ENCODE assay signal across 9 mouse cellular contexts in the genomic region with DNA sequence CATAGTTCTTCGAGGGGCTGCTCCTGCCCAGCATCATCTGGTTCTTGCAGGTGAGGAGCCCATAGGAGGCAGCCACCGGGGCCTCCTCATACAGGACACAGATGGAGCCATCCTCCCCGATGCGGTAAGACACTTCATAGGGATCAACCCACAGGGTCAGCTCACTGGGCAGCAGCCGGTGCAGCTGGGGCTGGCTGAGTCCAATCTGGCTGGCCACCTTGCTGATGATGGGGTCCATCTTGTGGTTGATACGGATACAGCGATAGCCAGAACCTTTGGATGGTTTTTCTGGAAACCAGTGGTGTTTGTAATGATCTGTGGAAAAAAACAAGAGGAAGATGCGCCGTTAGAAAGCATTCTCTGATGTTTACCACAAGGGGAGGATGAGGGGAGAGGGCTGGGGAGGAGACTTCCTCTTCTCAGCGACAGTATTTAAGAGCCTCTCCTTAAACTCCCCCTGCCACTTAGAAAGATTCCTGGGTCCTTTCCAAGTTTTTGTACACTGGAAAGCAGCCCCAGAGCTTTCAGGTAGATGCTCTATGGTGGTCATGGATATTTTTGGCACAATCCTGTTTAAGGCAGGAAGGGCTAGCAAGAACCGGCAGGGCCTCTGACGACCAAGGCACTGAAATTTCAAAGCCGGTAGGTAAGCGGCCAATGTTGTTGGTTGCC. TPM values are rescaled to one million over a fixed set of nuclear protein-coding genes. Genes with fewer than 3 reads are reported as not detected.
DNase-seq lines count a peak whose midpoint lies in the region; ATAC-seq and TF ChIP-seq lines count a peak whose summit lies in the region.
"Had no signal": no experiment of that assay in that cellular context is flagged by ENCODE, and none has a peak within 500 bp of the region (broad histone marks: within the 10 kb centered on the region; RNA-seq: fewer than 3 reads in every experiment).

No protein-coding gene starts in this region.

- H3K9ac ChIP-seq in liver, embryonic 16.5 days (ENCODE audit: low read depth, low read length): peak overlapping the region; percentile 94

- peak; percentile 18; the same call in 1 of the 2 replicates for TF ChIP-seq CTCF in embryonic fibroblast, embryonic 13.5 days (IDR thresholded peaks at IDR 0.05; ENCODE audit: borderline replicate concordance, insufficient read depth, low read length)
- no peak for TF ChIP-seq CTCF in olfactory bulb, adult 2 months (IDR thresholded peaks at IDR 0.05; ENCODE audit: insufficient read depth, low read depth, low read length)

- peak; percentile 35 for TF ChIP-seq POLR2A in embryonic fibroblast, embryonic 13.5 days (IDR thresholded peaks at IDR 0.05; ENCODE audit: low read depth, low read length)
- TF ChIP-seq POLR2A in olfactory bulb, adult 2 months (IDR thresholded peaks at IDR 0.05; ENCODE audit: insufficient read depth, low read depth, low read length): no peak

- WGBS in liver, embryonic 16.5 days (ENCODE audit: insufficient replicate concordance): 14% methylated on average over 14 of the region's 14 CpGs
- WGBS in olfactory bulb, adult 2 months: 11% methylated on average over 14 of the region's 14 CpGs

- H3K4me3 ChIP-seq in embryonic fibroblast, embryonic 13.5 days (ENCODE audit: insufficient read depth, low read length): peak overlapping the region; percentile 98
- H3K4me3 ChIP-seq in liver, embryonic 16.5 days (ENCODE audit: low read depth, low read length): peak overlapping the region; percentile 83
- peak overlapping the region; percentile 88 for H3K4me3 ChIP-seq in olfactory bulb, adult 2 months (ENCODE audit: insufficient read depth, low read depth, low read length)

- DNase-seq in cerebellum, adult 11-12 months: peak; percentile 73
- DNase-seq in cerebellum, postnatal 4 days (ENCODE audit: low spot score in 2 of 2): no peak
- peak; percentile 84 for DNase-seq in MEL-GATA-1-ER (ENCODE audit: extremely low read depth, low read depth)
- DNase-seq in induced T-regulatory cell, adult 2 months (ENCODE audit: low read depth): peak; percentile 83
- no peak for DNase-seq in frontal cortex, postnatal 10 days (ENCODE audit: low spot score in 2 of 2)

- H3K9me3 ChIP-seq in liver, embryonic 16.5 days (replicated peaks; ENCODE audit: control insufficient read depth, low read length): no peaks in the 10 kb centered on the region

- peak overlapping the region; percentile 49; the same call in 1 of the 2 replicates for H3K27ac ChIP-seq in embryonic fibroblast, embryonic 13.5 days (ENCODE audit: insufficient read depth, low read length)
- peak overlapping the region; percentile 95 for H3K27ac ChIP-seq in liver, embryonic 16.5 days (ENCODE audit: low read length)
- peak overlapping the region; percentile 84 for H3K27ac ChIP-seq in olfactory bulb, adult 2 months (ENCODE audit: insufficient read depth, low read depth, low read length)

- peaks cover 29% of the 10 kb centered on the region for H3K36me3 ChIP-seq in liver, embryonic 16.5 days (ENCODE audit: control insufficient read depth, insufficient read depth)

- peaks cover 12% of the 10 kb centered on the region for H3K4me1 ChIP-seq in embryonic fibroblast, embryonic 13.5 days (ENCODE audit: control insufficient read depth, insufficient read depth, low read length)
- H3K4me1 ChIP-seq in liver, embryonic 16.5 days (ENCODE audit: control insufficient read depth, low read depth, low read length): peaks cover 74% of the 10 kb centered on the region
- H3K4me1 ChIP-seq in olfactory bulb, adult 2 months (ENCODE audit: control insufficient read depth, insufficient read depth, low read length): peaks cover 37% of the 10 kb centered on the region

- no peaks in the 10 kb centered on the region for H3K27me3 ChIP-seq in liver, embryonic 16.5 days (ENCODE audit: control insufficient read depth, insufficient read depth, low read depth, low read length)
- H3K27me3 ChIP-seq: Patski had no signal

- ATAC-seq in liver, embryonic 16.5 days (ENCODE audit: low read depth): no peak
- ATAC-seq: Patski had no signal

- peak overlapping the region; percentile 79 for H3K4me2 ChIP-seq in liver, embryonic 16.5 days (ENCODE audit: low read depth, low read length)

RNA-seq across cellular contexts. Expression of gene Btg2, which starts 1.4 kb away (rescaled TPM):
- polyA plus RNA-seq in embryonic fibroblast, embryonic 13.5 days (2011; ENCODE audit: insufficient read length, low read depth, missing spikeins): 96.4 and 125 TPM in 2 replicates
- polyA plus RNA-seq in liver, embryonic 16.5 days (2015; fragmentation: Nextera tagmentation; extraction: Ambion mirVana): 107 and 109 TPM in 2 replicates
- 111 and 168 TPM in 2 replicates for polyA plus RNA-seq in olfactory bulb, adult 2 months (2012; ENCODE audit: insufficient read depth, insufficient read length, low replicate concordance, missing spikeins)

RNA-seq across cellular contexts. Expression of gene Chit1, which starts 33.5 kb away (rescaled TPM):
- not detected in 2 replicates for polyA plus RNA-seq in embryonic fibroblast, embryonic 13.5 days (2011; ENCODE audit: insufficient read length, low read depth, missing spikeins)
- 0.19 and 0.20 TPM in 2 replicates for polyA plus RNA-seq in liver, embryonic 16.5 days (2015; fragmentation: Nextera tagmentation; extraction: Ambion mirVana)
- not detected in 2 replicates for polyA plus RNA-seq in olfactory bulb, adult 2 months (2012; ENCODE audit: insufficient read depth, insufficient read length, low replicate concordance, missing spikeins)
- polyA plus RNA-seq: Patski had no signal

RNA-seq across cellular contexts. Expression of gene Fmod, which starts 40.5 kb away (rescaled TPM):
- polyA plus RNA-seq in embryonic fibroblast, embryonic 13.5 days (2011; ENCODE audit: insufficient read length, low read depth, missing spikeins): 35.4 and 74.2 TPM in 2 replicates
- polyA plus RNA-seq in liver, embryonic 16.5 days (2015; fragmentation: Nextera tagmentation; extraction: Ambion mirVana): 2.2 and 3.3 TPM in 2 replicates
- not detected in 2 replicates for polyA plus RNA-seq in olfactory bulb, adult 2 months (2012; ENCODE audit: insufficient read depth, insufficient read length, low replicate concordance, missing spikeins)

Comparison
In these comparisons a context has a peak if more than half of its experiments do, and no peak if none do; other contexts are left out.
1. DNase-seq: peak in cerebellum, adult 11-12 months (single experiment), MEL-GATA-1-ER (single experiment) and induced T-regulatory cell, adult 2 months (single experiment); none in cerebellum, postnatal 4 days (0 of 2) and frontal cortex, postnatal 10 days (0 of 2).
2. Peak in every context shown above with its lines, with median percentiles within 50 percentile points of each other: H3K27ac ChIP-seq and H3K4me3 ChIP-seq.